Mouse (Mus musculus) kidney, adult 2 months (tissue): Measurements from ENCODE around the gene Gatad1.

Experiments used
- CTCF ChIP-seq: fragments of 200-500 bp; conservative IDR thresholded peaks from 2 replicates; pipeline ENCODE4 v1.5.1; 2011; ENCODE audit warnings: low read depth, mild to moderate bottlenecking, control low read depth, low read length, moderate library complexity, mixed read lengths; ENCODE audit not compliant: insufficient read depth, insufficient read length
- POLR2A ChIP-seq: fragments of 200-500 bp; IDR thresholded peaks from one replicate; pipeline ENCODE4 v1.6.1; 2011; ENCODE audit warnings: low read depth, low read length, control low read depth

GRCm38 (mm10) chr5:3665225-3665624 lies 8.2 kb upstream of the Gatad1 start:
- no peak for TF ChIP-seq CTCF
- TF ChIP-seq POLR2A = no peak
